Mouse (Mus musculus) megakaryocyte, embryonic 14.5 days (primary cell): ENCODE results near the gene Exoc3l2.

Experiments
- FLI1 ChIP-seq: IDR thresholded peaks from 2 replicates; pipeline ENCODE4 v1.6.1; 2012; ENCODE audit warnings: low read length, inconsistent platforms, mixed read lengths
- GATA1 ChIP-seq: IDR thresholded peaks from 3 replicates; pipeline ENCODE4 v1.6.1; 2012; ENCODE audit warnings: mixed read lengths, low read length, inconsistent platforms, borderline replicate concordance

- TF ChIP-seq GATA1 (no peak), FLI1 (no peak)
These were observed 15.4 kb upstream of the Exoc3l2 start for GRCm38 (mm10) chr7:19447689-19448088.
